Mouse (Mus musculus) bone marrow, adult 2 months (tissue): Measurements from ENCODE around the gene G3bp1.

Experiments
- CTCF ChIP-seq: fragments of 200-500 bp; IDR thresholded peaks from 2 replicates; pipeline ENCODE4 v1.5.1; 2011; ENCODE audit warnings: low read length, control low read depth; ENCODE audit not compliant: control insufficient read depth, insufficient read depth
- POLR2A ChIP-seq: fragments of 200-500 bp; IDR thresholded peaks from 2 replicates; pipeline ENCODE4 v1.6.1; 2011; ENCODE audit warnings: low read depth, mild to moderate bottlenecking, control low read depth, low read length, borderline replicate concordance; ENCODE audit not compliant: control insufficient read depth

DNA sequence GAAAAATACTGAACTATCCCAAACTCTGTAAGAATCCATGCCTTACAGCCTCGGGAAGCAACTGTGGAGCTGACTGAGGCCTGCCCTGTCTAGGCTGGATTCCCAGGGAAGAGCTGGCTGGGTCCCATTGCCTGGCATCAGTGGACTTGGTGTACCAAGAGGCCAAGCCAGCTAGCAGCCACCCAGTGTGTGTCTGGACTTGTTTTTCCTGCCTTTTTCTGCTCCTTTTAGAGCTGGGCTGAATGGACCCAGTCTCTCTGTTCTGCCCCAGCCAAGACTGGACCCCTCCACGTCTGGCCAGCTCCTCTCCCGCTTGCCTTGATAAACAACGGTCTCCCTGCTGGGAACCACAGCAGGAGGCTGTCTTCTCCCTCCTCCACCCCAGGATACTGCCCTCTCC, 31.5 kb upstream of the G3bp1 start:
- no peak for TF ChIP-seq CTCF
- TF ChIP-seq POLR2A = no peak
